Mouse (Mus musculus) erythroblast, embryonic 14.5 days (primary cell): ENCODE measurements around the gene Cstad.

Experiments used
- GATA1 ChIP-seq: IDR thresholded peaks from 2 replicates; pipeline ENCODE4 v1.6.1; 2012; ENCODE audit warnings: low read length, inconsistent platforms, mixed read lengths
- TAL1 ChIP-seq: IDR thresholded peaks from 3 replicates; pipeline ENCODE4 v1.6.1; 2012; ENCODE audit warnings: low read length, inconsistent platforms, mixed read lengths

- TF ChIP-seq GATA1 (no peak), TAL1 (no peak)
Observed at GRCm38 (mm10) chr2:30613574-30613973, 18.7 kb downstream of the Cstad start.
